Mouse (Mus musculus): ENCODE measurements around the gene Rgs3. TPM values are rescaled to one million over a fixed set of nuclear protein-coding genes. Genes with fewer than 3 reads are reported as not detected.

Rgs3 gene
- total RNA-seq, 2 experiments from 2014 or later, result 27.9 to 31.2 TPM

GRCm38 (mm10) chr4:62646556-62647248 is 87.1 kb downstream of the Rgs3 start:
- no peak for DNase-seq (ENCODE audit: low spot score)
- intact Hi-C loops (cut with DNase I), result no loop called here

GRCm38 (mm10) chr4:62648848-62649247 is 89.2 kb downstream of the Rgs3 start:
- no peak for DNase-seq (ENCODE audit: low spot score)
- intact Hi-C loops (cut with DNase I), result no loop called here

GRCm38 (mm10) chr4:62649536-62650230 is 90.0 kb downstream of the Rgs3 start:
- no peak for DNase-seq (ENCODE audit: low spot score)
- intact Hi-C loops (cut with DNase I), result loop anchor here (5.0 kb wide), 1 partner anchor 38 kb away; no protein-coding TSS in a partner anchor

DNA sequence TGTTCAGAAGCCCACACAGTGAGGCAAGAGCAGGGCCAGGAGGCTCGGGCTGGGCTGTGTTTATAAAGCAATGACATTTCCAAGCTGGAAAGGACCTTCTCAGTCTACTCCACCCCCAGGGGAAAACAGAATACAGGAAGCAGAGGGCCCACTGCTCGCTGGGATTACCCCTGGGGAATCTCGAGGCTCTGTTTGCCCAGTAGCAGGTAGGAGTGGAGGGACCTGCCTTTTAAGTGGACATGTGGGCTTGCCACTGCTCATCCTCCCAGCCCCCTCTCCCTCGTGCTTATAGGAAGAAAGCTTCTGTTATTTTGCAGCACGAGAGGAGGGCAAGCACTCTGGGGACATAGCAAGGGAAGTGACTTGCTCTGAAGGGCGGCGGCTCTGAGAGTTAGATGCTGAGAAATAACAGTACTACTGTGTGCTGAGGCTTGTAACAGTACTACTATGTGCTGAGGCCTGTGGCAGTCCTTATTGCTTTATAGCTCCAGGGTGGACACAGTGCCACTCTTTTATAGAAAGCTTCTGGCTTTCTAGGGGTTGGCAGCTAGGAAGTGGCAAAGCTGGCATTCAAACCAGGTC is 91.6 kb downstream of the Rgs3 start:
- intact Hi-C loops (cut with DNase I), result loop anchor here (5.0 kb wide), 1 partner anchor 36 kb away; no protein-coding TSS in a partner anchor
- DNase-seq (ENCODE audit: low spot score), result no peak

- intact Hi-C loops (cut with DNase I), result loop anchor here (5.0 kb wide), 1 partner anchor 35 kb away; no protein-coding TSS in a partner anchor
- no peak for DNase-seq (ENCODE audit: low spot score)
These were observed 92.6 kb downstream of the Rgs3 start for GRCm38 (mm10) chr4:62652215-62652614.

DNA sequence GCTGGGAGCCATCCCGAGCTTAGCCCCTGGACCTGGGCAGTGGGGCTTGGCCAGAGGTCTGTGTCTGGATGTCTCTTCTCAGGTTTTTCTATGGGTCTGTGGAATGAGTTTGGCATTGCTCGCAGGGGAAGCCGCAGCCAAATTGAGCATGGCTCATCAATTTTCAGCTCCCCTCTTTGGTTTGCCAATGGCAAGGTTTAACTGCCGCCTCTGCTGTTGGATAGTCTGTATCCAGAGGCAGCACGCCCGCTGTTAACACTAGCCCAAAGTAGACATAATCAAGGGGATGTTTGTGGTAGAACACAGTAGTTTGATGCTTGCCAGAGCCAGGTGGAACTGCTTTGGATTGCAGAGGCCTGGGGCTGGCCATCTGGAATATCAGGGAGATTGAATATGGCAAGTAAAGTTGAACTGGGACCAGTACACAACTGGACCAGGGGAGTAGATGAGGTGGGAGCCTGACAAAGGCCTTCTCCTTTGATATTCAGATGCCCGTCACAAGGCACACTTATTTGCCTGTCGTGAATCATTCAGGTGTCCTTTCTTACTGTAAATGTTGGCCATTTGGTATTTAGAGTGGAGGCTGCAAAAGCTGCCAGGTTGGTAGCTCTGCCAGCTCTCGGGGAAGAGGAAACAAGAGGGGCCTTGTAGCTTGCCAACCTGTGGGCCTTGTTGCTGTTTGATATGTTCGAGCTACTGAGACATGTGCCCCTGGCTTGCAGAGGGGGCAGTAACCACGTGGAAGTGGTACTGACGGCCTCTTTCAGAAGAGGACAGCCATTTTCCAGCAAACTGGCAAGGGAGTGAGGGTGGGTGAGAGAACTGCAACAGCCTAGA is 93.5 kb downstream of the Rgs3 start:
- intact Hi-C loops (cut with DNase I), result loop anchor here (5.0 kb wide), 1 partner anchor 34 kb away; no protein-coding TSS in a partner anchor
- DNase-seq (ENCODE audit: low spot score), result no peak

GRCm38 (mm10) chr4:62653922-62654661 is 94.4 kb downstream of the Rgs3 start:
- intact Hi-C loops (cut with DNase I), result loop anchor here (5.0 kb wide), 1 partner anchor 33 kb away; no protein-coding TSS in a partner anchor
- no peak for DNase-seq (ENCODE audit: low spot score)

DNA sequence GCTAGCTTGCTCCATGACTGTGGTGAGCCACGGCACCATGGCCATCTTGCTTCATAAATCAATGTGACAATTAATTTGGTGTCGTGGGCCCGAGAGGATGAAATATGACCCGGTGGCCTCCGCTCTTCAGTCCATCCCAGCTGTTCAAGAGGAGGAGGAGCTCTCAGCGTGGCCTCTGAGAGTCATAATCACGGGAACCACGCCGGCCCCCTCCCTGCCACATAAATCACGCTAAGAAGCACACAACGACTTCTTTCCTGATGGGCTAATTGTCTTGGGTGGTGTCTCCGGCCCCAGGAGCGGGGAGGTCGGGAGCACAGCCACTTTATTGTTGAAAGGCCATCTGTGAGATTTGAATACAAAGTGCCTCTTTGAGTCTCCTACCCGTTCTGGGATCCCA is 99.6 kb downstream of the Rgs3 start:
- intact Hi-C loops (cut with DNase I), result no loop called here
- DNase-seq (ENCODE audit: low spot score), result no peak

GRCm38 (mm10) chr4:62659861-62660553 is 100.4 kb downstream of the Rgs3 start:
- DNase-seq (ENCODE audit: low spot score), result no peak
- intact Hi-C loops (cut with DNase I), result no loop called here

- intact Hi-C loops (cut with DNase I), result no loop called here
- DNase-seq (ENCODE audit: low spot score), result no peak
These were observed 100.9 kb downstream of the Rgs3 start for GRCm38 (mm10) chr4:62660554-62660864.

GRCm38 (mm10) chr4:62661311-62661849 is 101.7 kb downstream of the Rgs3 start:
- DNase-seq (ENCODE audit: low spot score), result no peak
- intact Hi-C loops (cut with DNase I), result no loop called here

GRCm38 (mm10) chr4:62663348-62663747 is 103.7 kb downstream of the Rgs3 start:
- no peak for DNase-seq (ENCODE audit: low spot score)
- intact Hi-C loops (cut with DNase I), result loop anchor here (2.0 kb wide), 1 partner anchor 29 kb away; no protein-coding TSS in a partner anchor

DNA sequence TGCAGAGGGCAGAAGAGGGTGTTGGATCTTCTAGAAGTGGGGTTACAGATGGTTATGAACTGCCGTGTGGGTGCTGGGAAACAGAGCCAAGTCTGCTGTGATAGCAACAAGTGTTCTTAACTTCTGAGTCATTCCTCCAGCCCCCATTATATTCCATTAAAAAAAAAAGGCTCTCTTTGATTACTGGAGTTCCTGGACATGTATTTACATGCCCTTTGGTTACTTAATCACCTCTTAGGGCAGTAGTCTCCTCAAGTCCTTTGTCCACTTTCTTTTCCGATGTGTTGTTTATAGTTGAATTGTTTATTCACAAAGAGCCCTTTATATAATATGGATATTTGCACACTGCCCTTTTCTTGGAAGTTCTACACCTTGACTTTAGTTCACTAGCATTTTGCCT is 106.2 kb downstream of the Rgs3 start:
- intact Hi-C loops (cut with DNase I), result no loop called here

GRCm38 (mm10) chr4:62668666-62669065 is 109.0 kb downstream of the Rgs3 start:
- intact Hi-C loops (cut with DNase I), result no loop called here
- no peak for DNase-seq (ENCODE audit: low spot score)

More for the DNA sequence above, 106.2 kb downstream of the Rgs3 start:
- no peak for DNase-seq (ENCODE audit: low spot score)

- DNase-seq (ENCODE audit: low spot score), result no peak
- intact Hi-C loops (cut with DNase I), result no loop called here
These were observed 109.7 kb downstream of the Rgs3 start for GRCm38 (mm10) chr4:62669094-62670071.

GRCm38 (mm10) chr4:62673531-62674030 is 113.9 kb downstream of the Rgs3 start:
- intact Hi-C loops (cut with DNase I), result no loop called here

More at GRCm38 (mm10) chr4:62673531-62674030, 113.9 kb downstream of the Rgs3 start:
- no peak for DNase-seq (ENCODE audit: low spot score)

Data from heart, postnatal 25 days (tissue).